In the genomic region with DNA sequence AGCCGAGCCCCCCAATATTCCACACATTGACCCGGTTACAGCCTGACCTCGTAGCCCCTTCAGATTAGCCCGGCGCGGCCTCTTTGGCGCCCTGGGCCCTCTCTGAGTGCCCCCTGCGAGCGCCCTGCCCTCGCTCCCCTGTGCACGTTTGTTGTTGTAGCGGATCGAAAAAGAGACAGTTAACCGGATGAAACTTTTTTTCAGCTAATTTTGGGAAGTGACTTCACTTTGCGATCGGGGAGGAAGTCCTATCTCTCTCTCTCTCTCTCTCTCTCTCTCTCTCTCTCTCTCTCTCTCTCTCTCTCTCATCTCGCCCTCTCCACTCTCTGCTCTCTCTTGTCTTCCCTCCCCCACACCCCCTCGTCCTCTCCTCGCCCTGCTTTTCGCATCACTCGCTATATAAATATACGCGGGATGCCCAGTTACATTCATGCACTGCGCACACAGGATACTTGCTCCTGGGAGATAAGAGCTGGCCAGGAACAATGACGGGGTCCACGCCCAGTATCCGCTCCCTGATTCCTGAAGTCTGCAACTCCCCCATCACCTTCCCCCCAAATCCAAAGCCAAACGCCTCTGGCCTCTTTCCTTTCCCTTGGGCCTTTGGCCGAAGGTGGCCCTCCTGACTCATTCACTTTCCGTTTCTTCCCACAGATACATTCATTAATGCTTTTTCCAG, we compare ENCODE assay signal across 1 mouse cellular context.
TF ChIP-seq lines count a peak whose summit lies in the region.

No protein-coding gene starts in this region.

TF ChIP-seq in MEL, 35 proteins besides CTCF, POLR2A, EP300 and RAD21 (continued from another document):
- TF ChIP-seq HCFC1 (IDR thresholded peaks at IDR 0.05; ENCODE audit: low read depth, low read length) (peak; percentile 62), ZMIZ1 (IDR thresholded peaks at IDR 0.05; ENCODE audit: low read depth, low read length) (no peak; the same call in 1 of the 2 replicates), SIN3A (IDR thresholded peaks at IDR 0.05; ENCODE audit: low read length) (peak; percentile 71; the same call in 1 of the 2 replicates), NELFE (IDR thresholded peaks at IDR 0.05; ENCODE audit: low read depth, low read length) (peak; percentile 46; the same call in 1 of the 2 replicates), JUND (IDR thresholded peaks at IDR 0.05; ENCODE audit: low read depth, low read length) (peak; percentile 99), MYC (IDR thresholded peaks at IDR 0.05; ENCODE audit: low read depth, low read length) (no peak), TBP (IDR thresholded peaks at IDR 0.05; ENCODE audit: low read depth, low read length) (peak; percentile 82), MEF2A (IDR thresholded peaks at IDR 0.05; ENCODE audit: extremely low read depth, insufficient replicate concordance, low read depth, low read length, poor library complexity, severe bottlenecking) (peak; percentile 73; the same call in 1 of the 2 replicates), RCOR1 (IDR thresholded peaks at IDR 0.05; ENCODE audit: low read depth, low read length) (0 out of 2 replicates have a peak, but pooled peaks have one; percentile 26), E2F4 (IDR thresholded peaks at IDR 0.05; ENCODE audit: borderline replicate concordance, low read depth, low read length) (no peak), GABPA (IDR thresholded peaks at IDR 0.05; ENCODE audit: low read depth, low read length) (no peak), SMC3 (IDR thresholded peaks at IDR 0.05; ENCODE audit: low read depth, low read length) (no peak)
